Mouse (Mus musculus) bone marrow macrophage, adult 2 months (primary cell): ENCODE results near the gene Tcl1b2.

Experiments
- CTCF ChIP-seq: IDR thresholded peaks from 2 replicates; pipeline ENCODE4 v1.5.1; 2012; ENCODE audit warnings: low read depth, mild to moderate bottlenecking, low read length, moderate library complexity
- POLR2A ChIP-seq: IDR thresholded peaks from 2 replicates; pipeline ENCODE4 v1.6.1; 2012; ENCODE audit warnings: mild to moderate bottlenecking, low read depth, low read length, borderline replicate concordance

DNA sequence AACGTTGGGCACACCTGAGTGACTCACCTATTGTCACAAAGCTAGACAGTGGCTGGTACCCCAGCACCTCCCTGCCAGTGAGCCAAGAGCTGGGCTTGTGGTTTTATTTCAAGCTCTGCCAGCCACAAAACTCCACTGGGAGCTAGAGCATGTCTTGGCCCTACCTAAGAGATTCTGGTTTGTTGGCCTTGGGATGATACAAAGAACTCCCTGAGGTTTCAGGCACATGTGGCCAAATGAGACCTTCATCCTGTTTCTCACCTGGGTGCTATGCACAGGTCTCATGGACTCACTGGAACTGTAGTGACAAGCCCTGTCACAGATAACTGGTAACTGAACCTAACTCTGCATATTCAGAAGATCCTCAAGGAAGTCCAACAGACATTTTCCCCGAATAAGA is 18.2 kb upstream of the Tcl1b2 start:
- TF ChIP-seq POLR2A: no peak
- TF ChIP-seq CTCF: no peak
